Mouse (Mus musculus): ENCODE measurements at regions not wholly inside any gene's neighbourhood (a gene's known extent, or its start where the extent isn't known, plus 50 kb on each side); places are given as distances from the start of the nearest gene placed in this dataset.

DNA sequence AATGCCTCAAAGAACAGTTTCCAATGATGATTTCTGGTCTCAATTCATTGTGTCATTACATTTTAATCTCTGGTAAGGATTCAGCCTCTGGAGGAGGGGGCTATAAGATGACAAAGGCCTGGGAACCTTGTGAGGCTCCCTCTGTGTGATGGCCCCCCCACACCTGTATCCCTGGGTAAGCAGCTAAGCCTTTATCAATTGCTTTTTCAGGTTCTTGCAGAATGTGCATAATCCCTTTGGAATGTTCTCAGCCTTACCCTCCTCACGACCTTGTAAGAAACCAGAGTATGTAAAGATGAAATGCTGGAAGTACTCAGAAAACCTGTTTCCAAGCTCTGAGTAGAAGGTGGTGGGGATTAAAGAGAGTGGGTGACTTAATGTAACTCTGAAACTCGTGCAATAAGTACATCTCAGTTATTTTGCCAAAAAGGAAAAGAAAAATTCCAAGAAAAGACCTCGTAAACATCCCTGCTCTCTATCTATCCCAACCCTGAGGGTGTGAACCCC lies 446.7 kb upstream of the Mctp2 start:
- DNase-seq, result no peak

DNA sequence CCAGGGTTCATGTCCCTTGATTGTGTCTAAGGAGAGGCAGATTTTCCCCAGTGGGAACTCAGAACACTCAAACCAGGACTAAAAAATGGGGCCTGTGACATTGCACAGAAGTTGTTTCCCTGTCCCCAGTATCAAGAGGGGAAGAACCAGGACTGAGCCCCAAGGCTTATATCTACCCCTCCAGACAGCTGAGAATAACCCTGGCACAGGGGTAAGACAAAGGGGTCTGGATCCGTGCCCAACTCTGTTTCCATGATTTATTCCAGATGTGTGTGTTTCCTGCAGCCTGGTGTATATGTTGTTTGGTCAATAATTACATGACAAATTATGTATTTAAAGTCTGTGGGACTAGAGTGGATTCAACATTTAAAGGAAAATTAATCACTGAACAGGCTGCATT lies 456.3 kb upstream of the Mctp2 start:
- DNase-seq, result no peak

DNA sequence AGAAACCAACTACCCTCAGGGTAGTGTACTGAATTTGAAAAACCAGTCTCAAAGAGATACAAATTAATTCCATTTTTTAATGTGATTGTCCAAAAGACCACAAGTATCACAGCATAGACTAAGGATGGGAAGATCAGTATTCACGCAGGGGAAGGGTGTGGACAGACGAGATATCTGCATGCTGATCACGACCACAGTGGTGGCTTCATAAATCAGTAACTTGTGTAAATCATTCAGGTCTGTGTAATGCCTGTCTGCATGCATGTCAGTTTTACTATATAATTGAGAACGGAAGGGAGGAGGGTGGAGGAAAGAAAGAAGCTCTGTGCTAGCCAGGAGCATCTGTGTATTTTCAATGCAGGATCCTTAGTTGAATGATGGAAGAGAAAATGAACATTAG lies 462.3 kb upstream of the Mctp2 start:
- DNase-seq, result no peak

DNA sequence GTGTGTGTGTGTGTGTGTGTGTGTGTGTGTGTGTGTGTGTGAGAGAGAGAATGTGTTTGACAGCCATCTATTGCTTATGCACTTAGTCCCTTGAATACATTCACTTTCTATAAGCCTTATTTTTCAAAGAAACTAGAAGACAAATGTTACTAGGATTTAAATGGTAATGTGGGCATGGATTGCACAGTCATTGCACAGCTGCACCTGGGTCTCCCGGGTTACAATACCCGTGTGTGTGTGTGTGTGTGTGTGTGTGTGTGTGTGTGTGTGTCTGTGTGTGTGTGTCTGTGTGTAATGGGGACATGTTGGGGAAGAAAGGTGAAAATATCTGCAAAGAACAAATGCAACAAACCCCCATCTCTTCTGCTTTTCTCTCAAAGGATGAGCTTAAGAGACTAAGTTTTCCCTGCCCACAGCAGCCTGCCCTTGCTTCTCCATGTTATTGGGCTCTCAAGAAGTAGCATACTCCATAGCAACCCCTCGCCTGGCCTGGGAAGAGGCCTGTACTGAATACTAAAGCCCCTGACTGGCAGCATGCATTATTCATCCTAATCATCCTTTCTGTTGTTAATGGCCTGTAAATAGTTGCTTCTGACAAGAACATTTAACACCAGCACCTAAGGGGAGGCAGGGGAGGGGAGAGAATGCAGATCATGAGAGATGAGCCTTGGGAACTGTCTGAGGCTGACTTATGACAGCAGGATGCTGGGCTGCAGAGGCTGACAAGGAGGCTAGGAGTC lies 467.8 kb upstream of the Mctp2 start:
- DNase-seq, result no peak

DNA sequence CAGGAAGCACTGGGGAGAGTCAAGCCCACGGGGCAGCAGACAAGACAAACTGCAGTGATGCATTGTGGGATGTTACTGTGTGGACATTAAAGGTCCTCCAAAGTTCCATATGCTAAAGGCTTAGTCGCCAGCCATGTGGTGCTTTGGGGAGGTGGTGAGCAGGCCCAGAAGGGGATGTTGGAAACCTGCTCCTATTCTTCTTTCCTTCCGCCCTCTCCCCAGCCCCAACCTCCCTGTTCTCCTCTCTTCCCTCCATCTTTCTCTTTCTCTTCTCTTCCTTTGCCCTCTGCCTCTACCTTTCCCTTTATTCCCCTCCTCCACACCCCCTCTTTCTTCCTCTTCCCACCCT lies 468.3 kb upstream of the Mctp2 start:
- DNase-seq, result no peak

DNA sequence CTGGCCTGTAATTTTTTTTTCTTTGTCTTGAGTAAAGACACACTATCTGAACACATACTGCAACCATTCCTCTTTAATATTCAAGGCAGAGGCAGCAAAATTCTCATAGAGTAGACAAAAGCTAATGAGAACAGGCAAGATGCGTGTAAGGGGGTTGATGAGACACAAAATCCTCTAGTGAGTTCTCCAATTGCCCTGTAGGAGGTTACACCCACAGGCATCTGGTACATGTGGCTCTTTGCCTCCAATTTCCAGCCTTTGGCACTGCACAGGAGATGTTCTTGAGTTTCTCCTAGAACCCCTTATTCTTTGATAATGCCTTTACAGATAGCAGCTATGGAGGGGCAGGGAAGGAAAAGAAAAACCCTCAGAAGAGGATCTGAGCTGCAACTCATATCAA lies 480.9 kb upstream of the Mctp2 start:
- no peak for DNase-seq

DNA sequence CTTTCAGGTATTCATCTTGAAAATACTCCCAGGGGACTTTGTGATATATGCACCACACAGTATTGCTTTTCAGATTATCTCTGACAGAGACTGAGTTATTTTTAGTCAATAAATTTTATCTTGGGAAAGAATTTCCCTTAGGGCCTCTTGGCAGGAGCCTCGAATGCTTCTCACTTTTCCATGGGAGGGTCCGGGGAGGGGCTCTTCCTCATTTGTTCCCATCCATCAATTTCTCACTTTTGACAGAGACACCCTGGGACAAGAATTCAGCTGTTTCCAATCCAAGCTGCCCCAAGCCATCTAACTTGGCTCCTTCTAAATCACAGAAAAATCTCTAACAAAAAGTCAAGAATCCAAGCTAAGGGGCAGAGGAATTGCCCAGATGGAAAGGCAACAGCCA lies 481.9 kb upstream of the Mctp2 start:
- DNase-seq, result no peak

DNA sequence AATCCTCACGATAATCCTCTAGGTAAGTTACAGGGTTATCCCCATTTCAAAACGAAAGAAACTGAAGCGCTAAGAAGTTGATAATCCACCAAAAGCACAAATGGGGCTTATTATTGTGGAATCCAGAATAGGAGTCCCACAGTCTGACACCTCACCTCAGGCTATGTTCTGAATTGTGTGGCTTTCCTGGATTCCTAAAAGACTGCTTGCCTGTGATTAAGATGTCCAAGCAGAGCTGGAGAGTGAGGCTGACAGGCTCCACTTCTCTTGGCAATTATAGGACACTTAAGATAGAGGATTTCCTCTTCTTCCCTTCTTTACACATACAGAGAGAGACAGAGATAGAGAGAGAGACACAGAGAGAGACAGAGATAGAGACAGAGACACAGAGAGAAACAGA lies 515.7 kb upstream of the Mctp2 start:
- DNase-seq, result no peak

DNA sequence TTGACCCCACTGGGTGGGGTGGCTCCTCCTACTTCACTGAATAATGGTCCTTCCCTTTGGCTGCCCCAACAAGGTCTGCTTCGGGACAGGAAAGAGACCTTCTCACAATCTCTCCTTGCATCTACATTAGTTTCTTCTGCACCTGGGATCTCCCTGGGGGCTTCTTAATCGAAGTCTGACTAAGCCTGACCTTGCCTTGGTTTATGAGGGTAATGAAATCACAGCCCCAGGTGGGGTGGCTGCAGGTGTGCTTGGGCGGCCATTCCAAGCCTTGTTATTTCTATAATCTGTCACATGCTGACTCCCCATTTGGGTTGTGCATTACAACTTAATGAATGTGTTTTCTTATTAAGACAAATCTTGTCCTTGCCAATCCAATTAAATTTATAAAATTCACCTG lies 520.2 kb upstream of the Mctp2 start:
- no peak for DNase-seq

DNA sequence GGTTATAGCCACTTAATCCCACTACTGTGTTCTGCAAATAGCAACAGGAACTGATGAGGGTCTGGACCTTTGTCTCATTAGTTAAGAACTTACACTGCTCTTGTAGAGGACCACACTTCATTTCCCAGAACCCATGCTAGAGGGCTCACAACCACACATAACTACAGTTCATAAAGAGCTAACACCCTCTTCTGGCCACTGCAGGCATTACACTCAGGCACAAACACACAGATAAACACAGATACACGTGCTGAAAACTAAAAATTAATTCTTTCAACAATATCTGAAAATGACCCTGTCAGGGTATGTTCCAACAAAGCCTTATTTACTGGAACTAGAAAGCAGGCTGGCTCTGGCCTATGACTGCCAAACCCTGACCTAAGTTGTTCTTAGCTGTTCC lies 529.0 kb upstream of the Mctp2 start:
- DNase-seq, result no peak

DNA sequence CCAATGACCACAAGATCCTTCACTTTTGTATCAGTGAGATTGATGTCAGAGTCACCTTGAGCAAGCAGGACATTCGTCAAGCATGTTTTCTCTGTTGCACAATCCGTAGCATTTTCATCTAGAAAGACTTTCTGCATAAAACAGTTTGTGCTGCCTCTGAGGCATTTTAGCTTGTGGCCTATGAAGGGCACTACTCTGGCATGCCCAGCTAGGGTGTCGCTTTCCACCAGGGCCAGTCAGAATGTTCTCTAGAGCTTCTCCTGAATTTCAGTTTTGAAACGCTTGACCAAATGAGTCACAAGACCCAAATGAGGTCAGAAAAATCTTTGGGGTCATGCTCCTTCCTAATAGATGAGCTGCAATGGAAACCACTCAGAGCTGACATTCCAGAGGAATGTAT lies 529.6 kb upstream of the Mctp2 start:
- DNase-seq, result no peak

DNA sequence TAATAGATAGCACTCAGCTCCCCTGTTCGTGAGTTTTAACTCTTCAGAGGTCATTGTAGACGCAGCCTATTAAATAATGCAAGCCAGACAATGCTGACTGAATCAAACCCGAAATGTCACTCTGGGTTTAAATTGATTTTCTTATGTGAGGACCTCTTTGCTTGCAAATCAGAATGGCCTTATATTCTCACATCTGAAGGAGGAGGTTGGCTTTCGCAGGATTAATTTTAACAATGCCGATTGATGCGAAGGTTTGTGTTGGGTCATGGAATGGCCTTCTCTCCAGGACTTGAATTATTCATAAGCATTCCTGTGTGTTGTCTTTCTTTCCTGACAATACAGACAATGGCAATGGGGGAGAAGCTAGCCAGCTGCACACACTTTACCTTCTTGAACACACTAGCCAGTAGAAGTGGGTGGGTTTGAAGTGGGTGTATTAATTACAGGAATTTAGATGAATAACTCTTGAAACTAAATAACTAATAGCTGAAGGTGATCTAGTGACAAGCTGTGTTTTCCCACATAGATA lies 530.1 kb upstream of the Mctp2 start:
- no peak for DNase-seq

DNA sequence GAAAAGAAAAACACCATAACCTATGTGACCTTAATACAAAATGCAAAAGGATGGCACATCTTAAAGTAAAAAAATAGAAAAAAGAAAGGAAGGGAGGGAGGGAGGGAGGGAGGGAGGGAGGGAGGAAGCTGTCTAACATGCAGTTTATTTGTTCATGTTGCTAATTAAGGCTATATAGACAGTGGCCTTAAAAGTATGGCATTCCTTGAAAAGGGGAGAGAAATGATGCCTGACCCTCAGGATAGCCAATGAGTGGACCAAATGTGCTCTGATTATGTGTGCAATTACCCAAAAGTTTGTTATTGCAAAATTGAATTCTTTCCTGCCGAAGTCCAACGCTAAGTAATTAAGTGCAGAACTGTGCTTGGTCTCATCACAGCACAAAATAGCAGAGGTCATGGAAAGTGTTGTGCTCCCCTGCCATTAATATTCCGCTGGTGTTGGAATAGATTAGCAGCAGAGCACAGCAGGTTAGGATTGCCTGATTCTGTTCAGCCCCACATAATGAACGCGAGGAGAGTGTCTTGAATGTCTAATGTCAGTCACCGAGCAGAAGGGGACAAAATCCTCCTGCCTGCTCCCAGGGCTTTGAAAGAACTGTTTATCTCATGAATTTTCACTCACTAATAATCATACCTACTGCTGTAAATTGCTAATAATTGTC lies 531.7 kb upstream of the Mctp2 start:
- no peak for DNase-seq

DNA sequence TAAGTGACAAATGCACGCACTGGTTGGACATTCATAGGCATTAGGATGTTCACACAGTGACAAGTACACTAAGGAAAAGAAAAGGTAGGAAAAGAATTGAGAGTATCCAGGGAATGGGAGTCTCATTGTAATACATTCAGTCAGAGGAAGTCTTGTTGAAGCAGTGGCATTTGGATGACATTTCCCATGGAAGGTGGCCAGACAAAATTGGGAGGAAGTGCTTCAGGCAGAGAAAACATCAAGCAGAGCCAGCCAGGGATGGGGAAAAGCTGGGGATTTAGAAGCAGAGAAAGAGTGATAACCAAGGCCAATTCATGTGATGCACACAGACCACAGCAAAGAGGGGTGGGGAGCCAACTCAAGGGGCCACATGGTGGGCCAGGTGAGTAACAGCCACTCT lies 524.0 kb upstream of the Rgma start:
- DNase-seq, result no peak

DNA sequence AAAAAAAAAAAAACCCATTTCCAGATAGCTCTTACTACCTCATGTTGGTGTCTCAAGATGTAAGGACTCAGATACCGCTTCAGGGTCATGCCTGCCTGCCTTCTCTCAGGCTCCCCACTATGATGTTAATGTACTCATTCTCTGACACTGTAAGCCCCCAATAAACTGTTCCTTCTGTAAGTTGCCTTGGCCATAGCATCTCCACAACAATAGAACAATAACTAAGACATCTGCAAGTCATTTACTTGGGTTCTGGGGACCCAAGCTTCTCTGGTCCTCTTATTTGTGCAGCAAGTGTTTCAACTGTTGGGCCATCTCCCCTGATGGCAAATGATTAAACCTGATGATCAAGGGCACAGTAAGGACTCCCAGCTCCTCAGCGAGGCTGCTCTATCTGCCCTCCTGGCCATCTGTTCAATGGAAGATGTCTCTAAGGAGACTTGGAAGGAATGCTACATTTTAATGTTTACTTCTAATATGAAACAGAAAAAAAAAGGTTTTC lies 520.8 kb upstream of the Rgma start:
- DNase-seq, result no peak

DNA sequence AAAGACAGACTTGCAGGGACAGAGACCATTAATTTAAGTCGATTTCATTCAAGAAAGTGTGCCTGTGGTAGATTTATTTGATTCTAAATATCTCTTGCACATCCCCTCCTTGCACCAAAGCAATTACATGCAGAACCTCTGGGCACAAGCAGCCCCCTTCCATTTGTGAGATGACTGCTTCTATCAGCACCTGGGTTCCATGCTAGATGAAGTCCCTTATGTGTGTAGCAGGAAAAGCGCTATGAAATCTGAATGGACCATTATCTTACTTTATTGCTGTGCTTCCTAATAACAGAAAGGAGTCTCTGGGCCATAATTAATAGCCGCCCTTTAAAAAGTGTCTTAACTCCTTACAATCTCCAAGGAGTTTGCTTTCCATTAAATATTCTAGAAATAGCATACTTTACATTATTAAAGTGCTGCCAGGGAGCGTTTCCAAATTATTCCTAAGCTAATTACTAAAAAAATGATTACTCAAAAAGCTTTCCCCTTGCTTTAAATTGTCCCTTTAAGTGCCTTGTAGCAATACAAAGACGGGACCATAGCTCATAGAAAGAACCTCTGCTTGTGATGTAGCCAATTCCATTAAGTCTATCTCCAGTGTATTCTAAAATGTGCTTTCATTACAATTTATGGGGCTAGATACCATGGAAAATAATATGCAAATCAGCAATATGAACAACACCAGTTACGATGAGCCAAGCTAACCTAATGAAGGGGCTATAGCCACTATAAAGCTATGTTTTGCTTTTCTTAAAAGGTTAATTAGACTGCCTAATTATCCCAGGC lies 508.1 kb upstream of the Rgma start:
- no peak for DNase-seq

DNA sequence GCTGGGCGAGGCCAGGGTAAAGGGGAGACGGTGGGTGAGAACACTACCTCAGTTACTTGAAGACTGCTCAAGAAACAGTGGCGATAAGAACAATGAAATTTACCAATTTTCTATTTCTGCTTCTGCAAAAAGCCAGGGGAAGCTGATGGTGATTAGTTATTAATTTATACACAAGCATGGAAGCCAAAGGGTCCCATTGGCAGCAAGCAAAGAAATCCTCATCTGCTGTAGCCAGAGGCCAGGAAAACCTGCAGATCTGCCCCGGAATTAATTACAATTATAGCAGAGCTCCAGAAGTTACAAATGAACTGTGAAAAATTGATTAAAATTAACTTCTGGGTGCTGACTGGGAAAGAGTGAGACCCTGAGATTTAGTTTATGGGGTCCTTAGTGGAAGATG lies 506.2 kb upstream of the Rgma start:
- no peak for DNase-seq

DNA sequence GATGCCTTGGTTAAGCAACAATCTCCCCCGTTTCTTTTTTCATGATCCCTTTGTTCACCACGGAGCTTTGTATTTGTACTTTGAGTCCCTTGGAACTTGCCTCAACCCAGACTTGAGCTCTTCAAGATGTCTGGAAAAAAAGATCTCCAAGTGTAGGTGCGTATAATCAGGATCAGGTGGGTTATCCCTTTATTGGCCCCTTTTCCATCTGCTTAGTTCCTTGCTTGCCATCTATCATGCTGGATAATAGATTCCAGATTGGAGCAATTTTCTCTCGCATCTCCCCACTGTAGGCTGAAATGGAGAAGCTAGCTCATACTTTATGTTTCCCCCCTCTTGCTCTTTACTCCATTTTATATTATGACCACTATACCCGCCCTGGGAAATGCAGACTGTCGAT lies 474.5 kb upstream of the Rgma start:
- DNase-seq, result no peak

DNA sequence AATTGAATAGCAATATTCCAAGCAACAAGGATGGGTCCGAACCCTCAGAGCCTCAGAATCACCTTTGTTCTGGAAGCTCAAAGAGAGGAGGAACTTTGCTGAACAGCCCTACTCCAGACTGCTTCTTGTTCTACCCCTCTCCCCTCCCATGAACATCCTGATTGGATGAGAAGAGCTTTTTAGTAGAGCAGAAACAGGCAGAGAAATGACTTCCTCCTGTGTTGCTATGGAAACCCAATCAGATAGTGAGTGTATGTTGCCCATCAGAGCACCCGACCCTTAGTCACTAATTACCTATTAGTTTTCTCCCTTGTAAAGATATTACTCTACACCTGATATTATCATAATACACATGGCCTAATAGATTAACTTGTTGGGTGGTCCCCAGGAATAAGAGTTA lies 469.4 kb upstream of the Rgma start:
- no peak for DNase-seq

DNA sequence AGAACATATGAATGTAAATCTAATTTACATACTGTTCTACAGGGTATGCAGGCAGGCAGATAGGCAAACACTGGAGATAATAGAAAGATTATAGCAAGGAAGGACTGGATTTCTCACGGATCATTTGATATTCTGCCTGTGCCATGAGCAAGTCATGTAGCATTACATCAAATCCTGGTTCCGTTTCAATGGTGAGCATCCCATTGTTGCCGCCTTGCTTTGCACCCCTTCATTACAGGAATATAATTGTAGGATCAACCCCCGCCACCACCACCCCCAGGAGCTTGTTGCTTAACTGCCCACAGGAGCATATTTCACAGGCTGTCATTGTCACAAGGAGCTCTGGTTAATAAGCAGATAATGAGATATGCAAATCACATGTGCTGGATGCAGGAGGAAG lies 468.8 kb upstream of the Rgma start:
- DNase-seq, result no peak

DNA sequence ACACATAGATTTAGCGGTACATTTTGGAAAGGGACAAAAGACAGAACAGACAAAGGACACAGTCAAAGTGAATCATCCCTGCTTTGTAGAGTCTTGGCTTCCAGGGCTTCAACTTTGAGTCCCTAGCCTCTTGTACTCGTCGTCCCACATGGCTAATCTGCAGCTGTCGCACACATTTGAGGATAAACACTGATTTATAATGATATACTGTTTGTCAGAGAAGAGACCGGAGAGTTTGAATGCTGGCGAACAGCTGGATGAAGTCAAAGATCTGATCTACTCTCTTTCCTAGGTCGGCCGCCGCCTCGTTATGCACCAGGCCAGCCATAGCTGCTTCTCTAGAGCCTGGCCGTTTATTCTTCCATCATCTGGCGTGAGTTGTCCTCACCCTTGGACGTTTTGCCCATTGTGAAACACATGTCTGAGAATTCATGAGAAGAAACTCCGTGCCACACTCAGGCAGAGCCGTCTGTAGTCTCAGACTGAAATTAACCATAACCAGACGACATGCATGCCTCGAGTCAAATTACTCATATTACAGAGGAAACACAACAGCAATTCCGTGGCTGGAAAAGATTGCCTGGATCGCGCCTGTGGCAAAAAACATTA lies 448.4 kb upstream of the Rgma start:
- DNase-seq, result no peak

DNA sequence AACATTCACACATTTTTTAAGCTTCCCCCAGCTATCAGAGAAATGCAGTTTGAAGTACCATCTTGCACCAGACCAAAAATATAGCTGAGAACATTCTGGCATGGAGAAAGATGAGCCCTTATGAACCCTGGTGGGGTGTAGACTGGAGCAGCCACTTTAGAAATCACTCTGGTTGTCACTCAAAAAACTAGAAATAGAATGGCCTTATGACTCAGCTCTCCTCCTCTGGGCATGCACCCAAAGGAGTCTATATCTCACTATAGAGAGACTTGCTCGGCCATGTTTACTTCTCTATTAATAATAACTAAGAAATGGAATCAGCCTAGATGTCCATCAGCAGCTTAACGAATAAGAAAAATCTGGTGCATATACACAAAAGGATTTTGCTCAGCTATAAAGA lies 436.5 kb upstream of the Rgma start:
- no peak for DNase-seq

DNA sequence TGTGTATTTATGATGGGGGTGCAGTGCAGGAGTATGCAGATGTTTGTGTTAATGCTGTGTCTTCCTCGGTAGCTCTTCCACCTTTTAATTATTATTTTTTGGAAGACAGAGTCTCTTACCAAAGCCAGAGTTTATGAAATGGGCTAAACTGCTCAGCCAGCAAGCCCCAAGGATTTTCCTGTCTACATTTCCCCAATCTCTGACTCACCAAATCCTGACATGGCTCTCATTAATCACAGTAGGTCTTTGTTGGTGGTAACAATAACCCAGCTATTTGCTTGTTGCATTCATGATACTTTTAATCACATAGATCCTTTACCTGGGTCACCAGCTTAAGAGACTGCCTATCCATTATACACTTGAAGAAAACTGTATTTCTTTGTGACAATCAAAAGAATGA lies 427.8 kb upstream of the Rgma start:
- no peak for DNase-seq

Measured in thymus, adult 18-20 months (tissue).